Mouse (Mus musculus): ENCODE measurements around the gene Drg2. TPM values are rescaled to one million over a fixed set of nuclear protein-coding genes. Genes with fewer than 3 reads are reported as not detected.

Gene Drg2
- total RNA-seq (2023; ENCODE audit: inconsistent age) = 56.3 to 64.2 TPM (median 60.6 TPM) in 4 replicates

DNA sequence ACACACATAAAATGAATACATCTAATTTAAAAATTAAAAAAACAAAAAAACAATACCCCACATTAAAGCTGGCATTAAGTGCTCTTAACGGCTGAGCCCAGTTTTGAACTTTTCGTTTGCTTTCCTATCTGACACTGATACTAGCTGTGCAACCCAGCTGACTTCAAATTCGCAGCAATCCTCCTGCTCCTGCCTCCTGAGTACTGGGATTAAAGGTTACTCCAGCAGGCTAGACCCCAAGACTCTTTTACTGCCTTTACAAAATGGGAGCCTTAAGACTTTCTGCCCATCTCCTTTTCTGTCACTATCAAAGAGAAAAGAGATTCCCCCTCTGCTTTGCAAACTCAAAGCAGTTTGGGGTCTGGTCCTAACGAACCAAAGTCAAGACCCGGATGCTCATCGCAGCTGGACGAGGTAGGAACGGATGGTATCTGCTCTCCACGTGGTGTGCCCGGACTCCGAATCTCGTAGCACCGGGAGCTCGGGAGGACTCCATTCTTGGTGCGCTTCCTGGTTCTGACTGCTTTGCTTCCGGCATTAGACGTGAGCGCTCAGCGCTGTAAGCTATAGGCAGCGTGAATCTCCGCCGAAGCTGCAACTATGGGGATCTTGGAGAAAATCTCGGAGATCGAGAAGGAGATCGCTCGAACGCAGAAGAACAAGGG is at the start of gene Drg2:
Drg2 (plus strand) TSS at position 512 of the 665 bp plus-strand sequence.

DNA sequence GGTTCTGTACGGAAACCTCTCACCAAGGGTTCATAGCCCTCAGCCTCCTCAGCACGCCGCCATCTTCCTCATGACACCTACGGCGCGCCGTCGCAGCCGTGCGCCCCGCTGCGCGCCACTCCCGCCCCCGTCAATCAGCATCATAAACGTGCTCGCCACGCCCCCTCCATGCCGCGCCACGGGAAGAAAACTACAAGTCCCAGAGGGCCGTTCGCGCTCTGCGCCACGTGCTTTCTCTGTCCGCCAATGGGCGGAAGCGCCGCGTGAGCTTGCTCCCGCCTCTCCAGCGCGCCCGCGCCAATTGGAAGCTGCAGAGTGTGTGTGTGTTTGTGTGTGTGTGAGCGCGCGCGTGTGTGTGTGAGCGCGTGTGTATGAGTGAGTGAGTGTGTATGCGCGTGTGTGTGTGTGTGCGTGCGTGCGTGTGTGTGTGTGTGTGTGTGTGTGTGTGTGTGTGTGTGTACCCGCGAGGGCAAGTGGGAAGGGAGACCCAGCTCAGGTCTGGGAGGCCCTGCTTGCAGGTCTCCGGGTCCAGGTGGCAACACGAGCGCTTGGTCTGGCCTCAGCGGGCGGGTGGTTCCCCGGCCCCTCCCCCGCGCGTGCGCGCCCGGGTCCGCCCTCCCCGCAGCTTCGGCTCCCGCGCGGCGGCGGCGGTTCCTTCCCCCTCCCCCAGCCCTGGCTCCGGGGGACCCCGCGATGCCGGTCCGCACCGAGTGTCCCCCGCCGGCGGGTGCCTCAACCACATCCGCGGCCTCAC is 37.3 kb upstream of the Drg2 start, which contains the start of gene Gid4:
Gid4 (plus strand) TSS at position 183 of the 754 bp plus-strand sequence.

DNA sequence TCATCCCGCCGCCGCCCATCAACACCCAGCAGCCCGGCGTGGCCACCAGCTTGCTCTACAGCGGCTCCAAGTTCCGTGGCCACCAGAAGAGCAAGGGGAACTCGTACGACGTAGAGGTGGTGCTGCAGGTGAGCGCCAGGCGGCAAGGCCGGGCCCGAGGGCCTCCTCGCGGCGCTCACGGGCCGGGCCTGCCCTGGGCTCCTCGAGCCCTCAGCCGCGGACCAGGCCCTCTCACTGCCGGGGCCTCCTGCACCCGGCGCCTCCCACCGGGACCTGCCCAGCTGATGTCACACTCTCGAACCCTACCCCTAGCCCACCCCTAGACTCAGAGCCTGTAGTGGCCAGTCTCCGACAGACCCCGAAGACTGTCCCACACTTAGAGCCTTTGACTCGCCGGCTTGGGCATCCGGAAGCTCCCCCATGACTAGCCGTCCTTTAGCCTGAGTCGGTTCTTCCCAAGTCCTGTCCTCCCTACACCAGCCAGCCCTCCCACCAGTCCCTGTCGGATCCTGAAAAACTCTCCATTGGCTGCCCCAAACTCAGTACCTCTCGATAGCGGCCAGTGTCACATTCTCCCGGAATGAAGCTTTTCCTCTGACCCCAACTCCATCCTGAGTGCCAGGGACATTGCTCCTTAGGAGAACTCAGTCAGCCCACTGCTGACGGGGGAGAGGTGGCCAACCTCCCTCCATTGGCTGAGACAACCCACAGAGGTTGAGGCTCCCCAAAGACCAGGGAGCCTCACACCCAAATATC is 36.5 kb upstream of the Drg2 start, which contains the start of gene Atpaf2:
Atpaf2 (minus strand) TSS at position 741 of the 756 bp plus-strand sequence.

DNA sequence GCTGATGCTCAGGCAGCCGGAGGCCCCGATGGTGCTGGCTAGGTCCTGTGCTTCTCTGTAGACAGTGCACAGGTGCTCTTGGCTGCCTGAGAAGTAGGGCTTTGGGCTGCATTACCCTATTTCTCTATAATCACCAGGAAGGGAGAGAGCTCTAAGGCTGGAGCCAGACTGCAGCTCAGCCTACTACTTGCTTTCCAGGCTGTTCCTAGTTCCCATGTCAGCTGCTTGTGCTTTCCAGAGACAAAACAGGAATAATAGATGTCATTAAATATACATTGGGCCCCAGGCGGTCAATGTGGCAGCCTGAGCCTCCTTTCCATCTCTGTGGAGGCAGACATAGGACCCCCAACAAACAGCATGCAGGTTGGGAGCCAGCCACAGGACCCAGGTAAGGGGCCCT is 14.6 kb downstream of the Drg2 start, which contains the start of gene Myo15:
Myo15 (plus strand) TSS at position 301 of the 400 bp plus-strand sequence.

Other genes with a start within 250 kb of the Drg2 start
- 107 to 140 TPM (median 125 TPM) in 4 replicates for gene Srebf1, start 232.0 kb upstream of the Drg2 start, total RNA-seq (2023; ENCODE audit: inconsistent age)
- gene Tom1l2, start 101.7 kb upstream of the Drg2 start, total RNA-seq (2023; ENCODE audit: inconsistent age) = 22.8 to 27.0 TPM (median 26.2 TPM) in 4 replicates
- not detected in 4 replicates for gene Drc3, start 101.3 kb upstream of the Drg2 start, total RNA-seq (2023; ENCODE audit: inconsistent age)
- gene Gid4, start 37.4 kb upstream of the Drg2 start, total RNA-seq (2023; ENCODE audit: inconsistent age) = 20.5 to 21.5 TPM (median 20.8 TPM) in 4 replicates
- 25.3 to 28.5 TPM (median 28.3 TPM) in 4 replicates for gene Atpaf2, start 36.1 kb upstream of the Drg2 start, total RNA-seq (2023; ENCODE audit: inconsistent age)
- 0.45 to 0.66 TPM (median 0.51 TPM) in 4 replicates for gene Myo15, start 14.7 kb downstream of the Drg2 start, total RNA-seq (2023; ENCODE audit: inconsistent age)
- 68.1 to 71.8 TPM (median 69.8 TPM) in 4 replicates for gene Alkbh5, start 81.8 kb downstream of the Drg2 start, total RNA-seq (2023; ENCODE audit: inconsistent age)
- gene Llgl1, start 245.1 kb downstream of the Drg2 start, total RNA-seq (2023; ENCODE audit: inconsistent age) = 31.6 to 35.6 TPM (median 32.4 TPM) in 4 replicates